Mouse (Mus musculus) layer of hippocampus, adult 11-12 months (tissue): ENCODE data around the gene Ppp1r12c.

Experiments
- DNase-seq: peaks from one replicate; pipeline ENCODE4 v3.0.0; 2022; ENCODE audit warnings: low spot score

Gene Ppp1r12c

DNA sequence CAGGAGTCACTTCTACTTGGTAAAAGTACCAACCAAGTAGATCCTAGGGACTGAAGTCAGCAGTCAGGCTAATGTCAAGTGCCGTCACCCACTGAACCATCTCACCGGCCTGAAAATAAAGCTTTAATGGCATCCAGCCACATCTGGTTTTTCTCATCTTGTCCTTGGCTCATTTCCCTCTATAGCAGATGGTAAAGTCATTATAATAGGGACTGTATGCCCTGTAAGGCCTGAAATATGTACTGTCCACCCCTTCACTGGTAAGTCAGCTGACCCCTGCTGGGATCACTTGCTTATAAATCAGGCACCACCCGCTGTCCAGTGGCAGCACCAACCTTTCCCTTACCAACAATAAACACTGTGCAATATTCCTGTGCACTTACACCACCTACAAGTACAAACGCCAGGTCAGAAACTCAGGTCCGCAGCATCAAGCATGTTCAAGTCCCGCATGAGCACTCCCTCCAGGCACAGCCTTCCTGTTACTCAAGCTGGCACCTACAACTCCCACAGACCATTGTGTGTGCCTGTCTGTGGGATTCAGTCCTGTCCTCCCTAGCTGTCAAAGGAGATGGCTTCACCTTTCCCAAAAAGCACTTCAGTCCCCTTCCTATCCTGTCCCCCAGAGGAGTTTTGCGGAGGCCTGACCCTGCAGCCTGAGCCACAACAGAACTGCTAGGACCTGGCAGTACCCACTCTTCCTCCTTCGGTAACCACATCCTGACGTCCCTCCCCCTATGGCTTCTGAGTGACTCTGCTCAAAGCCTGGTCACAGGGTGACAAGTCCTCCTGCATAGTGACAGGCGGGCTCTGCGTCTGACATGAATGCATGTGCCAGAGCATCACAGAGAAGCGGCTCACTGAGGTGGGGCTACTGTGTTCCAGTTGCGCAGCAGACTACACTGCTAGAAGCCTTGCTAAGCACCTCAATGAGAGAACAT is 8.9 kb downstream of the Ppp1r12c start:
- DNase-seq = no peak

DNA sequence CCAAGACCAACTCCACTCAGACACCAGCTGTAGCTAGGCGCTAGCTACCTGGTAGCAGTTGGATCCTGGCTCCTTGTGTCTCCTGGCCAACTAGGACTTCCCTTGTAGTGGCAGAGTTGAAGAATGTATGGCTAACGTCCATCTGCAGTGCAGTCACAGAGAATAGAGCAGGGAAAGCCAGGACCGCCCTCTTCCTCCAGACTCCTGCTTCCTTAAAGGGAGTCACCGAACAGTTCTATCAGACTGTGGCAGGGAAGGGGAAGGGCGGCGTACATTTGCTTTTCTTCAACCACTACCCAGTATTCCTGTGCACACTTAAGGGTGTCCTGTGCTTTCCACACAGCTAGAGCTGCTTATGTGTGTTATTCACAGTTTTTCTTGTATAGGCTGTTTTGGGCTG is 10.2 kb downstream of the Ppp1r12c start:
- DNase-seq = no peak

DNA sequence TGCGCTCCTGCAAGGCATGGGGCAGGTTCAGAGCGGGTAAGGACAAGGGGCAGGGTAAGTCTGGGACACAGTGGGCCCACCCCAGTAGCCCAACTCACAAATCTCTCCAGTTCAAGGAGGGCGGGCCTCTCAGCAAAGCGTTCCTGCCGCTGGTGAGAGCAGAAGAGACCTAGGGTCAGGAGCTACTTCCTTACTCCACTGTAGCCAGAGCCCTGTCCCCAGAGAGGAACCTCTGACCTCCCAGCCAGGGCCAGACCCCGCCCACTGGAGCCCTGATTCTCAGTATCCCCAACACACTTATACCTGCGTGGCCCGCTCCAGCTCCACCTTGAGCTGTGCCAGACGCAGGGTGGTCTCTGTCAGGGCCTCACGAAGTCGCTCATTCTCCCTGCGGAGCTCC is 19.2 kb downstream of the Ppp1r12c start:
- DNase-seq = no peak

DNA sequence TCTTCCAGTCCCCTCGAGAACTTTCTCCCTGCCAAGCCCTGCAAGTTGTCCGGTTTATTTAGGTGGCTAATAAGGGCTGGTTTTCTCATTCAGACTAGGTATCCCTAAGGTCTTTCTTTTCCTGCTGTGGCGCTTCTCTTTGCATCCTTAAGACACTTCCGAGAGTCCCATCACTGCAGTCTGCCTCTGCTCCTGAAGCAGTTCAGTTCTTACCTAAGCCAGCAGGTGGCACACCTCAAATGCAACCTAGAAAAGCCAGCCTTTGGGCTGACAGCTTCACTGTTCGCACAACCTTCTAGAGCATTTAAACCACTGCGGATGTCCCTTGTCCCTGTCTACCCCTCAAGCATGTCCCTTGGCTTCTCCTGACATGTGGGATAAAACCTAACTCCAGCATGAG is 21.8 kb downstream of the Ppp1r12c start:
- DNase-seq = no peak

DNA sequence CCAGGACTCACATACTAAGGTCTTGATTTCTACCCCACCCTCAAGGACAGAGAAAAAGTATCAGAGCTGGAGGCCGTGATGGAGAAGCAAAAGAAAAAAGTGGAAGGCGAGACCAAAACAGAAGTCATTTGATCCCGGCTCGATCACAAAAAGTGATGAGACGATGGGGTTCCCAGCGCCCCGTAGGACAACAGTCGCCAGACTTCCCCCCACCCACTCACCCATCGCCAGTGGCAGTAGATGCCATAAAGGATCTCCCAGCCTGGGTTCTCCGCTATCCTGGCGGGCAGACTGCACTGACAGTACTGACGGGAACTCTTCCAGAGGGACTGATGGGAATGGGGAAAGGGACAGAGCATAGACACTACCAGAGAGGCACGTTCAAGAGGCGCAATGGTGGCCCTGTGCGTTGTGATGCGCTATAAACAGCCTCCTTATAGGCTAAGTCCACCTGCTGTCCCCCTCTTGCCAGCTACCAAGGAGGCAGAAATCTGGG is 22.6 kb downstream of the Ppp1r12c start:
- no peak for DNase-seq

DNA sequence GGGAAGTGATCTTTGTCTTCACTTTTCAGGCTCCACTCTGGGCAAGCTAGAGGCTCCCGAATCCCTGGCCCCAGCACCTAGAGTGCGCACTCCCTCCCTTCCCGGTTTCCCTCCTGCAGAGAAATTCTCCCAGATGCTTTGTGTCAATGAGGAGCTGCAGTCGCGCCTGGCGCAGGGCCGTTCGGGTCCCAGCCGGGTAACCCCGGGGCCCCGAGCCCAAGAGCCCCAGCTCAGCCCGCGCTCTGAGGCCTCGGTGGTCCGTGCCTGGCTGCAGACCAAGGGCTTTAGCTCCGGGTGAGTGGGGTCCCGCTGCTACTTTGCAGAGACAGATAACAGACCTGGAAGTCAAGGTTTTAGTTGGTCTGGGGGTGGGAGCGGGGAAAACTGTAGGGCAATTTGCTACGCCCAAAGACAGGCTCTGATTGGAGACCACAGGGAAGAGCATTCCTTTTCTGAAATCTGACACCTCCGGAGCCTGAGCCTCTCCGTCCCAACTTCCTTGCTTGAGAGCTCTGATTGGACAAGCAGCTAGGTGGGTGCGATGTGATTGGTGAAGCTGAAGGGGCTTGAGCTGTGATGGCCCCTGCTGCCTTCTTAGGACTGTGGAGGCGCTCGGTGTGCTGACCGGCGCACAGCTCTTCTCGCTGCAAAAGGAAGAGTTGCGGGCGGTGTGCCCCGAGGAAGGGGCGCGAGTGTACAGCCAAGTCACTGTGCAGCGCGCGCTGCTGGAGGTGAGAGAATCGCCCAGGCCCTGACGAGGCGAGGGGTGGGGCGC is 23.3 kb downstream of the Ppp1r12c start:
- DNase-seq = peak; percentile 65

DNA sequence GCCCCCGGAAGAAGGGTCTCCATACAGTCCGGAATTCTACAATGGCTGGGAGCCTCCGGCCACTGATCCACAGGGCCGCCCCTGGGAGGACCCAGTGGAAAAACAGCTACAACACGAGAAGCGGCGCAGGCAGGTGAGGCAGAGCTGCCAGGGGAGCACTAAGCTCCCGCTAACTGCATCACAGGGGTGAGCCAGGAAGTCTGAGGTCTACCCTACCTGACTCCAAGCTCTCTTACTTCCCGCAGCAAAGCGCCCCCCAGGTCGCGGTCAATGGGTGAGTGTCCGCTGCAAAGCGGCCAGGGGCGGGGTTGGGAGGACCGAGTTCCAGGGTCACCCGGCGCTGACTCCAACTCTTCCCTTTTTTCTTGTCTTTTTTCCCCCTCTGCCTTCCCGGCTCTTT is 27.5 kb downstream of the Ppp1r12c start:
- no peak for DNase-seq

DNA sequence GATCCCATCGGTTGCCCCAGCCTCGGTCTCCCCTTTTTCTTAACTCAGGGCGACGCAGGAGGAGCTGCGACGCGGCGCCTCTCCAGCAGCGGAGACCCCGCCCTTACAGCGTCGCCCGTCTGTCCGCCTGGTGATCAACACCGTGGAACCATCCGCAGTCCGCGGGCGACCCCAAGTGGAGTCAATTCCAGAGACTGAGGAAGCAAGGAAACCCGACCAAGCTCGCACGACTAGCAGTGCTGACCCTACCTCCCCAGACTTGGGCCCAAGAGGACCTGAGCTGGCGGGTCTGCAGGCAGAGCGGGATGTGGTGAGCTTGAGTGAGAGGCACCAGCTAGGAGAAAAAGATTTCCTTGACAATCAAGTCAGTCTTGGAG is 30.3 kb downstream of the Ppp1r12c start:
- DNase-seq = peak; percentile 89

DNA sequence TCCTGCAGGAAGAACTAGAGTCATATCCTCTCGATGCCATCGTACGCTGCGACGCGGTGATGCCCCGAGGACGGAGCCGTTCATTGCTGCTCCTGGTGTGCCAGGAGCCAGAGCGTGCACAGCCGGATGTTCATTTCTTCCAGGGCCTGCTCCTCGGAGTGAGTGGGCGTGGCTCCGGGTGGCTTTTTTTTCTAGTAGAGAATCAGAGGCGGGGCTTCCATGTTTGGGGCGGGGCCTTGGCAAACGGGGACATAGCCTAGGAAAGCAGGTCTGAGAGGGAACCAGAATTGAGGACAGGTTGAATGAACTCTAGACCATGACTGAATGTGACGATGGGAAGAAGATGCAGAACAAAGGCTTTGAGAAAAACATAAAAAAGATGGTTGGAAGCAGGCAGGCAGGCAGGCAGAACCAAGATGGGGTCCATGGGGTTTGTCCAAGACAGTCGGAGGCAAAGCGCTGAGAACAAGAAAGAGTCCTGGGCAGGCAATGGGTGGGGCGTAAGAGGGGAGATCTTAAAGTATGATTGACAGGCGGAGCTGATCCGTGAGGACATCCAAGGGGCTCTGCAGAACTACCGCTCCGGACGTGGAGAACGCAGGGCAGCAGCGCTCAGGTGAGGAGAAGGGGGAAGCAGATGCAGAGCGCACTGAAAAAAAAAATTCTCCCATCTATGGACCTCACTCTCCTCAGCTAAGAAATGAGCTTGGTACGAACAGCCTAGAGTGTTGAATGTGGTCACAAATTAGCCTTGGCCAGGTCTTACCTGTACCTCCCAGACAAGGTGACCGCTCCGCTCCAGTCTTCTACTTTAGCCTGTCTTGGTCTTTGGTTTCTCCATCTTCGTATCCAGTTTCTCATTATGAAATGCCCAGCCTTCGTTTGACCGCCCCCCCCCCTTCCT is 31.0 kb downstream of the Ppp1r12c start:
- peak; percentile 59 for DNase-seq

DNA sequence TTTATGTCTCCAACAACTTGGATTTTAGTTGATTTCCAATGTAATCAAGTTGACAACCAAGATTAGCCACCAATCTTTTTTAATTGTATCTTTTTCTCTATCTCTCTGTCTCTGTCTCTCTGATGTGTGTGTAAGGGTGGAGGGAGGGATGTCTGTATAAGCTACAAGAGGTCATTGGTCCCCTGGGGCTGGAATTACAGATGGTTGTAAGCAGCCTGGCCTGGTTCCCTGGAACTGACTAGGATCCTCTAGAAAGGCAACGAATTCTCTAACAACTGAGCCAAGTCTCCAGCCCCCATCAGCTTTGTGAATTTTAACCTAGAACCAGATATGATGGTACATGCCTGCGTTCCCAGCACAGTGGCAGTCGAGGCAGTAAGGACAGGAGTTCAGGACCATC is 33.7 kb downstream of the Ppp1r12c start:
- DNase-seq = no peak

DNA sequence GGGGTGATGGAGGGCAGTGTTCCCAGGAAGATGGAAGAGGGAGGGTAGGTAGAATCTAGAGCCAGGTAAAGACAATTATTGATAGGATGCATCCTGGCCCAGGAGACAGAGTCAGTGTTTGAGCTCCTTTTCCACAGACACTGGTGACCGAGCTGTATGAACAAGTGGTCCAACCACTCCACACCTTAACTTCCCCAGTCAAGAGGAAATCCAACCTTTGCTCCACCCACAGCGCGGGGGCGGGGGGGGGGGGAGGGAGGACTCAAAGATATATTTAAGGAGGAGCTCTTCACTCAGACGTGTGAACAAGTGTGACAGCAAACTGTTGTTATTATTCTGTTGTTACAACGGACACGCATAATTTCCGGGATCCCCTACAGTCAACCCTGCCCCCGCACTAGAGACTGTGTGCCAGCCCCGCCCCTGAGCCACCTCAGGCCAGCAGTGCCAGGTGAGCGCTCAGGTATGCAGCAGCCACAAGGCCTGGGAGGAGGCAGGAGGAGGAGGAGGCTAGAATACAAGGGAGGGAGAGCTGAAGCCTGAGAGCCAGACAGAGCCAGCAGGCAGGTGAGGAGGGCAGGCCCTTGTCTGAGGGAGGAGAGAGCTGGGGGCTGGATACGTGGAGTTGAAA is 37.2 kb downstream of the Ppp1r12c start:
- DNase-seq = no peak

DNA sequence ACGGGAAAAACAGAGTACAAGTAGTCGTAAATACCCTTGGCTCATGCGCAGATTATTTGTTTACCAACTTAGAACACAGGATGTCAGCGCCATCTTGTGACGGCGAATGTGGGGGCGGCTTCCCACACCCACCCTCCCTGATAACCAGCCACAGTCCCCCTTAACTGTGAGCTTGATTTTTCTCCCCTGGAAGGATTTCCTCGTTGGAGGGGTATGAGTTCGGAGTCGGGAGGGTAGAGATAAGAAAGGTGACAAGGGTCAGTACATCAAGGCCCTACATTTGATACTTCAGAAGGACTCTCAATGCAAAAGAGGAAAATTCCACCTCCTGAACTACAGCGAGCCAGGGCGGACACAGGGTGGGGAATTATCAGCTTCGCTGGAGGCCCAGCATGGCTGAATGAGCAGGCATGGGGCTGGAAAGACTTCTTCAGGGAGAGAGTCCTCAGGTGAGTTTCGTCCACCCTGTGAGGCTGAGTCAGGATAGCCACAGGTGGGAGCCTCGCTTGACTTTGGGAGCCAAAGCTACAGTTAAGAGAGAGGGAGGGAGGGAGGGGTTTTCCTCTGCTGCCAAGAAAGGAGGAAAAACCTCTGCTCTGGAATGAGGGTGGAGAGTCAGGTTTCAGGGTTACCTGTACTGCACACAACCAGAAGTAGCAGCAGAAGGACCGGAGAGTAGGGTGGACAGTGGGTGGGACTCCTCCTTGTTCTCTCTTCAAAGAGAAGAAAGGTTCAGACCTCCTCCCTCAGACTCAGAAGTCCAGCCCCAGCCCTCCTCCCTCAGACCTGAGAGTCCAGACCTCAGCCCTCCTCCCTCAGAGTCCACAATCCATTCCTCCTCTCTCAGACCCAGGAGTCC is 40.7 kb downstream of the Ppp1r12c start, which contains the start of gene Eps8l1:
Gene Eps8l1, plus strand, starts transcription at position 99 of the 859 bp plus-strand sequence.
- no peak for DNase-seq

DNA sequence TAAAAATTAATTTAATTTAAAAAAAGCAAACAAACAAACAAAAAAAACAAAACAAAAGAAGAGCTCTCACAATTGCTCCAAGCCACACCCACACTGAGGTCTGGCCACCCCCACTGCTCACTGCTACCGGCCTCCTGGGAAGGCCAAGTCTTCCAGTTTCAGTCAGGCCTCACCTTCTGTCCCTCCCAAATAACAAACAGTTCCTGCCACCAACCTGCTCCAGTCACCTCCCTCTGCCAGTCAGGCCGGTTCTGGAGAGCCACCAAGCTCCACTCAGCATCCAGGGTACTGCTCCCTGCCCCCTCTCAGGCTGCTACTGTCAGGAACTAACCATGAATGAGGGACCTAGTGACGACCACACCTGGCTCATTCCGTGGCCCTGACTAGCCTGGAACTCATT is 48.8 kb downstream of the Ppp1r12c start:
- DNase-seq = no peak

DNA sequence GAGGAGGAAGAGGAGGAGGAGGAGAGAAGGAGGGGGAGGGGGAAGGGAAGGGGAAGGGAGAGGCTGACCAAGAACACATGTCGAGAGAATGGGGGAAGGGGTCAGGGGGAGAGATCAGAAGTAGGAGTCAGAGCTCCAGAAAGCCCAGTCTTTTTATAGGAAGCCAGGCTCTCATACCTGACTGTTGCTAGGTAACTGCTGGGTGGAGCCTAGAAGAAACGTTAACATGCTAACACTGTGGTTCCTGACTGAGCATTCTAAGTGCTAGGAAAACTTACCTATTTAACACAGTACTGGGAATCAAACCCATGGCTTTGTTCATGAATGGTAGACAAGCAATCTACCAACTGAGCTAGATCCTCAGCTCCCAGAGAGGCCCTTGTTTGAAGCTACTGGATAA is 52.3 kb downstream of the Ppp1r12c start:
- no peak for DNase-seq

DNA sequence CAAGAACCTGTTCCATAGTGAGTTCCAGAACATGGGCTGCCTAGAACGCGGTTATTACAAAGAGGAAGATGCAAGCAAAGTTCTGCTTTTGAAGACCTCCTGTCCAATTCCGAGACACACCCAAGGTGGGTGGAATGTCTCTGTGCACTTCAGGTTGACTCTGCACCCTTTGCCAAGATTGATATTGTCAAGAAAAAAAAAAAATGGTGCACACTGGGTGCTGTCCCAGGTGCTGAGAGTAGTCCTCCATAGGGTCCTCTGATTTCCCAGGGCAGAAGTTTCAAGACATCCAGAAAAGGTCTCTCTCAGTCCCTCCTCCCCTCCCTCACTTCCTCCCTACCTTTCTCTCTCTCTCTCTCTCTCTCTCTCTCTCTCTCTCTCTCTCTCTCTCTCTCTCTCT is 53.0 kb downstream of the Ppp1r12c start:
- no peak for DNase-seq

DNA sequence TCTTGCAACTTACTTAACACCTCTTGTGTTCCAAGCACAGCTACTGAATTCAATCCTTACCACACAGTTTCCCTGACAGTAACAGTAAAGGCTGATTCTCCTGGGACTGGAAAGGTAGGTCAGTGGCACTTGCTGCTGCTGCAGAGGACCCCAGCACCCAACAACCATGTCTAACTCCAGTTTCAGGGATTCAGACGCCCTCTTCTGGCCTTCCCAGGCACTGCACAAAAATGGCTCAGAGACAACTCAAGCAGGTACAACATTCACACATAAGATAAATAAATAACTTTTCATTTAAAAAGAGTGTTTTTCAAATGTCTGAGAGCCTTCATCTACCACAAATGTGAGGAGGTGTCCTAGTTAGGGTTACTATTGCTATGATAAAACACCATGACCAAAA is 54.3 kb downstream of the Ppp1r12c start:
- DNase-seq = peak; percentile 13

DNA sequence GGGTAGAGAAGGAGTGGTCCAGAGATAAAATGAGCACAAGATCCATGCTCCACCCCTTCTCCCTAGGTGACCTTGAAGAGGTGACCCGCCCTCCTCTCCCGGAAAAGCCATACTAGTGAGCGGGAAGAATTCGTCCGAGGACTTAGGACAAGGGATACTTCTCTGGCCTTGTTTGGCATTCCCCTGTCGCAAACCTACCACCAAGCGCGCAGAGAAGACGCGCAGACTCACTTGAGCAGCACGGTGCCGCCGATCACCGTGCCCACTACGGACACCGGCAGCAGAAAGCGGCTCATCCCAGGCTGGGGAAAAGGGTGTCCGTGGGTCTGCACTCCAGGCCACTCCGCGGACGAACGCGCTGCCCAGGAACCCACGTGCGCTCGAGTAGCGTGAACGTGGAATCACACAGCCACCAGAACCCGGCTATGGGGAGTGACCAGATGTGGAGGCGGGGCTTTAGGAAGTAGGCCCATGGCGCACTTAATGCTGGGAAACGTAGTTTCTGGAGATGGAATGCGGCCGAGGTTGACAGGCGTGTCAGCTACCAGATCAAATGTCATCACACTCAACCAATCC is 56.2 kb downstream of the Ppp1r12c start, which contains the start of gene Rdh13:
Gene Rdh13, minus strand, starts transcription at position 434 of the 576 bp plus-strand sequence.
- peak; percentile 93 for DNase-seq

DNA sequence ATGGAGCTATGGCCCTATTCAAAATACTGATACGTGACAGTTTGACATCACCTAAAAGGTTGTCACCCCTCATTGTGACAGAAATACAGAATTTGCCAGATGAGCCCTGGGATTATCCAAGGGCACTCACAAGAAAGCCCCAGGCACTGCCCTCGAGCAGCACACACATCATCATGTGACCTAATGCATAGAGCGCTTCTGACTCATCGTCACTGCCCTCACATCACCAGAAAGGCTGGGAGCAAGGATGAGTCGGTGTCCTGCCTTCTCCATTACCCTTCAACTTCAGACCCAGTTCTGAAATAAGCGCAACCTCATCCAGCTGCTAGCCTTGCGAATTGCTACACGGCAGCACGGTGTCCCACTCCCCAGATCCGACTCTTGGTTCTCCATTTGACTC is 60.9 kb downstream of the Ppp1r12c start:
- no peak for DNase-seq

DNA sequence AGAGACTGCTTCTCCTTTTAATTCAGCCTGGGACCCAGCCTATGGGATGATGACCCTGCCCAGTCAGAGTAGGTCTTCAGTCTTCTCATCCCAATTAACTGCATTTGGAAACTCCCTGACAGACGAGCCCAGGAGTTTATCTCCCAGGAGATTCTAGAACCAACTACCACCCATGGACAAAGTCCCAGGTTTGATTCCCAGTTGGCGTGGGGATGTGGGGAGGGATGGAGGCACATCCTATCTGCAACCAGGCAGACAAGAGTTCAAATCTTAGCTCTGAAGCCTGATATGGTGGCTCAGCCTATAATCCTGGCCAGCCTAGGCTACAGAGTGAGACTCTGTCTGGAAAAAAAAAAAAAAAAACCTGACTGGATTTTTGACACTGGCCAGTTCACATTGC is 63.8 kb downstream of the Ppp1r12c start:
- no peak for DNase-seq

DNA sequence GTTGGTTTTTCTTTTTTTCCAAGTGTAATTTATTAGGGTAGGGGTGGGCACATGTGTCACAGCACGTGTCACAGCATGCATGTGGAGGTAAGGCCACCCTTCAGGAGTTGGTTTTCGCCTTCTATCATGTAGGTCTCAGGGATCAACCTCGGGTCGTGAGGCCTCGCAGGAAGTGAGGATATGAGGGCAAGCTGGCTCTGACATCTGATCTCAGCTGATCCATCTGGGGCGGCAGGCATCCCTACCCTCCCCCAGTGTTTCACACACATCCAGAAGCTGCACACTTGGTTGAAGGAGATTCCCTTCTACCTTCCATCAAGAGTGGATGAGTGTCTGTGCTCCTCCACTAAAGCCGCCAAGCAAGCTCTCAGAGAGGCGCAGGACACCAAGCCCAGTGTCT is 69.5 kb downstream of the Ppp1r12c start:
- no peak for DNase-seq
